Mouse (Mus musculus): ENCODE results near the gene Gm5152.
"Not testable (repeated sequence)": the region's sequence is repeated elsewhere in the genome, so short reads cannot be mapped to it uniquely, and the experiment has no call there.

The Gm5152 gene

DNA sequence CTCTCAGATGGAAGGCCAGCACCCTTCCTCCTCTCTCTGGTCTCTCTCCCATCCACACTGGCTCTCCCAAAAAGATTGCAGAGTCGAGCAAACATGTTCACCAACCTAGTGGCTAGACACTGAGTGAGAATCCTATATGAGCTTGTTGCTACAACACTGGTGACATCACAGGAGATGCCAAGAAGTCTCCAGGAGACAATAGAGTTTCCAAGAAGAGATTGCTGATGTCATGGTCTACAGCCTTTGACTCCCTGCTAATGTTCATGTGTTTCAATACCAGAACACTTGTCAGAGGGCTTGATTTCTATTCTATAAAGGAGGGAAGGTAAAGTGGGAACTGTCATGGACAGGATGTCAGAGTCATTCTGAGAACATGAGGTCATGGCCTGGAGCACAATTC, at the start of gene Gm5152:
Gene Gm5152 (minus strand): TSS at position 101 of the 400 bp plus-strand sequence.
- DNase-seq (ENCODE audit: low spot score) = not testable (repeated sequence)

DNA sequence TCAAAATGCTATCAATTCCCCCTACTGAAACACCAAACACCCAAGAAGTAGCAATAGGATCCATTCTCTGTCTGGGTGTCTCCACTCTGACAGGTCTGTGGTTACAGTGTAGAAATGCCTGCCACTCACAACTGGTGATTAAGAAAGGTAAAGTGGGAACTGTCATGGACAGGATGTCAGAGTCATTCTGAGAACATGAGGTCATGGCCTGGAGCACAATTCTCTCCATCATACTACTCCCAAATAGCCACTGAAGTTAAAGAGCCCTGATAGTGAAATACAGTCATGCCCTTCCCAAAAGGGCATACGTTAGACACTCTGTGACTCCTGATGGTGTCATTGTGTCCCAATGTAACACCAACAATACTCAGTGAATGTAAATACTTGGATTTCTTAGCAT, 8.4 kb upstream of the Gm5152 start:
- not testable (repeated sequence) for DNase-seq (ENCODE audit: low spot score)

DNA sequence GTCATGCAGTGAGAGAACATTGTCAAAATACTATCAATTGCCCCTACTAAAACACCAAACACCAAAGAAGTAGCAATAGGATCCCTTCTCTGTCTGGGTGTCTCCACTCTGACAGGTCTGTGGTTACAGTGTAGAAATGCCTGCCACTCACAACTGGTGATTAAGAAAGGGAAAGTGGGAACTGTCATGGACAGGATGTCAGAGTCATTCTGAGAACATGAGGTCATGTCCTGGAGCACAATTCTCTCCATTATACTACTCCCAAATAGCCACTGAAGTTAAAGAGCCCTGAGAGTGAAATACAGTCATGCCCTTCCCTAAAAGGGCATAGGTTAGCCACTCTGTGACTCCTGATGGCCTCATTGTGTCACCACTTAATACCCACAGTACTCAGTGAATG, 556 bp downstream of the Gm5152 start:
- not testable (repeated sequence) for DNase-seq (ENCODE audit: low spot score)

DNA sequence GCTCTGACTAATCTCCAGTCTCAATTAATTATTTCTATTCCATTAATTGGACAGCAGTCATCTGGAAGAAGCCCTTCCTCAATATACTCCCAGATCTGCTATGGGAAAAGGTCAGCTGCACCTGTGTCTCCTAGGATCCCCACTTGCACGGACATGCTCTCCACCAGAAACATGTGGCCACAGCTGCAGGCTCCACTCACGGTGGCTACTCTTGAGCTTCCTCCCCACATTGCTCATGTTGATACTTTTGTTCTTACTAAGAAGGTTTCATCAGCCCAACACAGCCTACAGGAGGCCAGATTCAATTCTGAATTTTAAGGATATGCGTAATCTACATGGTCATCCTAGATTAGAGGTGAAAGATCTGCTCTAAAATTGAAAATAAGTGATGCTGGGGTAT, 5.9 kb downstream of the Gm5152 start:
- DNase-seq (ENCODE audit: low spot score) = not testable (repeated sequence)

DNA sequence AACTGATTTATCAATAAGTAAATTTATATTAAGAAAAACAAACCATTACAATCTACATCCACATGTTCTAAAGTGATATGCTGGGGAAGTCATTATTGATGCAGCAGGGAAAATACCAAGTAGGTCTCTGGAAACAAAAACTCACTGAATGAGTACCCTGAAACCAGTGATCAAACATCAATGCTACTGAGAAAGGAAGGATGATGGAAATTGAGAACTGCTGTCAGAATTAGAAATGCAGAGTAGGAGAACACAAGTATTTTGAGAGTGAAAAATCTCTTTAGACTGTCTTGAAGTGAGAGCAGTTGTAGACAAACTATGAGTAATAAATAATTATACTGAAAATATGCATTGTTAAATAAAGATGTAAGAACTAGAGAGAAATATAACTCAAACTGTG, 26.0 kb downstream of the Gm5152 start:
- no peak for DNase-seq (ENCODE audit: low spot score)

DNA sequence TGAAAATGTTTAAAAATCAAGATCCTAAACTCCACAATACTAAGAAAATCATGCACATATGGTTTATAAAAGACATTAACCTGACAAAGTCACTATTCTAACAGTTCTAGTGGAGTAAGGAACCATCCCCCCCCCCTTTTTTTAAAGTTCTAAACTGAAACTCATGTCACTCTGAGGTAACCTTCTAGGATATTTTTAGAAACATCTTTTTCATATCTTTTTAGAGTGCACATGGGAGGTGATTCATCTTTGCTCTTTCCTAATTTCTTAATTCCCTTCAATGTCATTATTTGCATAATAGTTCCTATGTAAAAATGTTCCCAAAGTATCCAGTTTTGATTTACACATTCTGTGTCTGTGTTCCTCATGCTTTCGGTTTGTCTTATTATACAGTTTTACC, 43.3 kb downstream of the Gm5152 start:
- no peak for DNase-seq (ENCODE audit: low spot score)

DNA sequence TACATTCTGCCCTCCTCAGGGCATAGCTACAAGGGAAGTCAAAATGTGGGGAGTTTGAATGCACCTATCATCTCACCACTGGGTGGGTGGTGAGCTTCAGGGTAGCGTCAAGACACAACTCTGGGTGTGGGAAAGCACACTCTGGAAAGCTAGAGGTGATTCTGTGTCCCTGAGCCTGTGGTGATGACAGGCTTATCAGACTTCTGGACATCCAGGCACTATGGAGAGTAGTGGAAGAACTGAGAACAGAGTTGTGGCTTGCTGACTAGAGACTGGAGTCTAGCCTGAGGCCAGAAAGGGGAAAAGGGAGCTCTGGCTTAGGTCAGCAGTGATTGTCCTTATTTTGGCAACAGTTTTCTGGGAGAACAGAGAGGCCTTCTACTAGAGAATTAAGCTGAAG, 49.4 kb downstream of the Gm5152 start:
- no peak for DNase-seq (ENCODE audit: low spot score)

All from embryo, embryonic 10 days (tissue).